19 mouse cellular contexts compared by ENCODE assay signal in the genomic region with DNA sequence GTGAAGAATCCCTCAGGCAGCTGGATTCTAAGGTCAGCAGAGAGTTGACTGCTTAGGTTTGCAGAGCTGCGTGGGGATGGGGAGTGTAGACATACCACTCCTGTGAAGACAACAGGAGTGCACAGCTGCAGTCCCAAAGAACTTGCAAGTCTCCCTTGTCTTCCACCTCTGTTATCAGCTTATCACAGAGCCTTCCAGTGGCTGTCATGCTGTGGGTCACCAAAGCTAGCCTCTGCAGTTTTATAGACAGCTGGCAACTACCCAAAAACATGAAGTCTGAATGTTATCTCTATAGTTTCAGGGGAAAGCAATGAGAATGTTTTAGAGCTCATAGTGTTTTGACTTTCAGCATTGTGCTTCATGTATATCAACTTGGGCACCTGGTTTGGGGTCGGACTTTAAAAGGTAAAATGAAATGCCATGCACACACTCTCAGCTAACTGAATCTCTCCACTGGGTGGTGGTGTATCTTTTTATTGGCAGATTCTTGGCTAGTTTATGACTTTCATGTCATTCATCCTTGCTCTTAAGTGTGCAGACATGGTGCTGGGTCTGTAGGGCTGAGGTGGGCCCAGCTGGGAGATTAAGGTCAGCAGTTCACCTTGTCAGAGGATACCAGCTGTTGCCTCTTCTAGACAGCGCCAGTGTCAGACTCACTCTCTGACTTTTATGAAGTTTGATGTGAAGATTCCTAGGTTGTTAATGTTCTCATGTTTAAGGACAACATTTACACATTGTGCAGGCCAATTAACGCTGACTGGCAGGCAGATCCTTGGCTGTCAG.
DNase-seq lines count a peak whose midpoint lies in the region; ATAC-seq and TF ChIP-seq lines count a peak whose summit lies in the region.
"Had no signal": no experiment of that assay in that cellular context is flagged by ENCODE, and none has a peak within 500 bp of the region (broad histone marks: within the 10 kb centered on the region; RNA-seq: fewer than 3 reads in every experiment).

No protein-coding gene starts in this region.

- no peak overlapping the region for H3K4me3 ChIP-seq in heart, embryonic 11.5 days (ENCODE audit: low read depth, low read length)
- H3K4me3 ChIP-seq in kidney, embryonic 15.5 days (replicated peaks): no peak overlapping the region
- H3K4me3 ChIP-seq in MEL (ENCODE audit: control insufficient read depth in 1 of 2, insufficient read depth in 1 of 2, low read depth in 2 of 2, low read length in 2 of 2): no peak overlapping the region
- no peak overlapping the region for H3K4me3 ChIP-seq in liver, embryonic 14.5 days (ENCODE audit: insufficient read depth in 1 of 2, low read depth in 2 of 2, low read length in 2 of 2)
- H3K4me3 ChIP-seq: embryonic facial prominence, embryonic 10.5 days; intestine, embryonic 15.5 days; midbrain, embryonic 10.5 days had no signal

- no peaks in the 10 kb centered on the region for H3K27me3 ChIP-seq in heart, embryonic 11.5 days (ENCODE audit: control insufficient read depth, insufficient read depth, low read length)
- H3K27me3 ChIP-seq in kidney, embryonic 15.5 days: no peaks in the 10 kb centered on the region
- no peaks in the 10 kb centered on the region for H3K27me3 ChIP-seq in MEL (ENCODE audit: control insufficient read depth in 1 of 2, insufficient read depth in 2 of 2, low read length in 2 of 2)
- no peaks in the 10 kb centered on the region for H3K27me3 ChIP-seq in liver, embryonic 14.5 days (ENCODE audit: control insufficient read depth, insufficient read depth, low read length)
- H3K27me3 ChIP-seq: CH12.LX; intestine, embryonic 15.5 days had no signal

- peak overlapping the region; percentile 76 for H3K27ac ChIP-seq in heart, embryonic 11.5 days (ENCODE audit: low read depth, low read length)
- H3K27ac ChIP-seq in kidney, embryonic 15.5 days: no peak overlapping the region
- H3K27ac ChIP-seq in MEL (ENCODE audit: control insufficient read depth, low read depth, low read length): peak overlapping the region; percentile 4; the same call in 1 of the 2 replicates
- no peak overlapping the region for H3K27ac ChIP-seq in liver, embryonic 14.5 days
- H3K27ac ChIP-seq: hindbrain, embryonic 14.5 days; intestine, embryonic 15.5 days had no signal

- H3K79me2 ChIP-seq in MEL (ENCODE audit: control insufficient read depth, insufficient read depth, low read length, poor library complexity): no peaks in the 10 kb centered on the region

- H3K4me1 ChIP-seq in heart, embryonic 11.5 days (ENCODE audit: control insufficient read depth, insufficient read depth, low read length): peaks cover 21% of the 10 kb centered on the region
- H3K4me1 ChIP-seq in kidney, embryonic 15.5 days: peaks cover 2% of the 10 kb centered on the region; the same call in 1 of the 2 replicates
- peaks cover 2 to 12% of the 10 kb centered on the region in 2 experiments for H3K4me1 ChIP-seq in MEL (ENCODE audit: control insufficient read depth in 1 of 2, insufficient read depth in 2 of 2, low read length in 2 of 2)
- H3K4me1 ChIP-seq in liver, embryonic 14.5 days (replicated peaks; ENCODE audit: control insufficient read depth in 2 of 2, insufficient read depth in 2 of 2, low read length in 1 of 2): peaks cover 0 to 8% of the 10 kb centered on the region in 2 experiments; a peak in 1 of 4 replicates

- no peak for TF ChIP-seq RAD21 in MEL (IDR thresholded peaks at IDR 0.05; ENCODE audit: low read depth, low read length)

- DNase-seq in heart, postnatal 36 days: no peak
- DNase-seq in kidney, adult 18-20 months: no peak
- peak; percentile 73 for DNase-seq in MEL (ENCODE audit: low read depth, low spot score)
- DNase-seq in liver, embryonic 14.5 days (ENCODE audit: low read depth in 3 of 3, low spot score in 3 of 3): no peak
- DNase-seq in cerebellum, adult 11 months: no peak
- no peak for DNase-seq in spleen, postnatal 4 days (ENCODE audit: low spot score in 2 of 2)
- DNase-seq: adrenal gland, postnatal 10 days; cerebellum, adult 18-20 months; cerebellum, postnatal 36 days; kidney, postnatal 25 days; layer of hippocampus, adult 9-11 months had no signal

- no peaks in the 10 kb centered on the region for H3K9me3 ChIP-seq in heart, embryonic 11.5 days (replicated peaks; ENCODE audit: control insufficient read depth, low read length)
- H3K9me3 ChIP-seq in kidney, embryonic 15.5 days (replicated peaks): no peaks in the 10 kb centered on the region
- no peaks in the 10 kb centered on the region for H3K9me3 ChIP-seq in MEL (replicated peaks; ENCODE audit: insufficient read depth, low read length)
- H3K9me3 ChIP-seq in liver, embryonic 14.5 days (ENCODE audit: control insufficient read depth, low read length): no peaks in the 10 kb centered on the region
- H3K9me3 ChIP-seq: embryonic facial prominence, embryonic 10.5 days; intestine, embryonic 15.5 days; midbrain, embryonic 10.5 days had no signal

- H3K36me3 ChIP-seq in heart, embryonic 11.5 days (ENCODE audit: control insufficient read depth, insufficient read depth, low read length): no peaks in the 10 kb centered on the region
- H3K36me3 ChIP-seq in kidney, embryonic 15.5 days: no peaks in the 10 kb centered on the region
- H3K36me3 ChIP-seq in MEL (ENCODE audit: control insufficient read depth in 1 of 2, insufficient read depth in 2 of 2, low read length in 2 of 2): peaks cover 0 to 7% of the 10 kb centered on the region in 2 experiments; a peak in 2 of 4 replicates
- no peaks in the 10 kb centered on the region for H3K36me3 ChIP-seq in liver, embryonic 14.5 days (replicated peaks; ENCODE audit: control insufficient read depth, insufficient read depth, low read depth)
- H3K36me3 ChIP-seq: embryonic facial prominence, embryonic 10.5 days; intestine, embryonic 15.5 days; midbrain, embryonic 10.5 days had no signal

- no peak for TF ChIP-seq POLR2A in MEL (IDR thresholded peaks at IDR 0.05; ENCODE audit: control insufficient read depth in 1 of 2, insufficient read depth in 1 of 2, low read depth in 1 of 2, low read length in 2 of 2, poor library complexity in 1 of 2)

- intact Hi-C loops in heart, postnatal 36 days (cut with DNase I): no loop called here

- no peak overlapping the region for H3K9ac ChIP-seq in heart, embryonic 11.5 days (ENCODE audit: low read depth, low read length)
- no peak overlapping the region for H3K9ac ChIP-seq in kidney, embryonic 15.5 days
- H3K9ac ChIP-seq in MEL (ENCODE audit: control insufficient read depth, low read depth, low read length, poor library complexity, severe bottlenecking): no peak overlapping the region
- no peak overlapping the region for H3K9ac ChIP-seq in liver, embryonic 14.5 days (replicated peaks)
- H3K9ac ChIP-seq: hindbrain, embryonic 14.5 days; intestine, embryonic 15.5 days had no signal

- TF ChIP-seq EP300 in MEL (IDR thresholded peaks at IDR 0.05; ENCODE audit: low read depth in 1 of 2, low read length in 2 of 2): peak; percentile 65 to 68
- no peak for TF ChIP-seq EP300 in liver, embryonic 14.5 days (IDR thresholded peaks at IDR 0.05; ENCODE audit: low read depth)

- ATAC-seq in heart, embryonic 11.5 days (replicated peaks; ENCODE audit: insufficient number of reproducible peaks, low FRiP score, low TSS enrichment): no peak
- ATAC-seq in kidney, embryonic 15.5 days (replicated peaks; ENCODE audit: low FRiP score): peak; percentile 45; the same call in 1 of the 2 replicates
- peak; percentile 51 for ATAC-seq in liver, embryonic 14.5 days (ENCODE audit: insufficient read depth)
- ATAC-seq: forebrain, embryonic 14.5 days had no signal

- H3K4me2 ChIP-seq in heart, embryonic 11.5 days: no peak overlapping the region
- H3K4me2 ChIP-seq in kidney, embryonic 15.5 days: no peak overlapping the region
- no peak overlapping the region for H3K4me2 ChIP-seq in liver, embryonic 14.5 days (ENCODE audit: low read depth)
- H3K4me2 ChIP-seq: hindbrain, embryonic 14.5 days; intestine, embryonic 15.5 days had no signal

- 39% methylated on average over 4 of the region's 4 CpGs for WGBS in heart, embryonic 11.5 days (ENCODE audit: insufficient replicate concordance)
- WGBS in kidney, embryonic 15.5 days: 58% methylated on average over 4 of the region's 4 CpGs
- WGBS in liver, embryonic 14.5 days (ENCODE audit: insufficient replicate concordance): 47% methylated on average over 4 of the region's 4 CpGs

- no peak for TF ChIP-seq CTCF in MEL (IDR thresholded peaks at IDR 0.05 in 2 of 3, conservative IDR thresholded peaks at IDR 0.05 in 1 of 3; ENCODE audit: control insufficient read depth in 1 of 3, insufficient read depth in 1 of 3, low read depth in 2 of 3, low read length in 3 of 3, poor library complexity in 1 of 3, severe bottlenecking in 1 of 3)
- no peak for TF ChIP-seq CTCF in liver, embryonic 14.5 days (IDR thresholded peaks at IDR 0.05; ENCODE audit: low read depth)

TF ChIP-seq in MEL, 35 proteins besides CTCF, POLR2A, EP300 and RAD21:
- TF ChIP-seq ETS1 (IDR thresholded peaks at IDR 0.05; ENCODE audit: low read depth, low read length) (peak; percentile 85), GATA1 (IDR thresholded peaks at IDR 0.05; ENCODE audit: low read depth, low read length) (peak; percentile 84), SIN3A (IDR thresholded peaks at IDR 0.05; ENCODE audit: low read length) (0 out of 2 replicates have a peak, but pooled peaks have one; percentile 27), BHLHE40 (IDR thresholded peaks at IDR 0.05; ENCODE audit: borderline replicate concordance, low read depth, low read length) (peak; percentile 48; the same call in 1 of the 2 replicates), TCF12 (IDR thresholded peaks at IDR 0.05; ENCODE audit: low read depth, low read length) (peak; percentile 85), TAL1 (IDR thresholded peaks at IDR 0.05; ENCODE audit: low read length) (peak; percentile 47), SMC3 (IDR thresholded peaks at IDR 0.05; ENCODE audit: low read depth, low read length) (no peak), NRF1 (IDR thresholded peaks at IDR 0.05; ENCODE audit: insufficient read depth, low read depth, low read length, poor library complexity, severe bottlenecking) (no peak), RCOR1 (IDR thresholded peaks at IDR 0.05; ENCODE audit: low read depth, low read length) (peak; percentile 40; the same call in 1 of the 2 replicates), JUND (IDR thresholded peaks at IDR 0.05; ENCODE audit: low read depth, low read length) (0 out of 2 replicates have a peak, but pooled peaks have one; percentile 25)
TF ChIP-seq in MEL: peak in this region for 8.

Comparison
In these comparisons a context has a peak if more than half of its experiments do, and no peak if none do; other contexts are left out.
1. H3K27ac ChIP-seq: peak in heart, embryonic 11.5 days (single experiment) and MEL (single experiment); none in kidney, embryonic 15.5 days (single experiment) and liver, embryonic 14.5 days (single experiment).